Mouse (Mus musculus): ENCODE measurements around the gene Tnfrsf14.

Tnfrsf14 gene

GRCm38 (mm10) chr4:154882014-154882659 lies 46.2 kb downstream of the Tnfrsf14 start:
- peak; percentile 77 for DNase-seq (ENCODE audit: low read depth, low spot score)

- DNase-seq (ENCODE audit: low read depth, low spot score), result no peak
These were observed 47.6 kb downstream of the Tnfrsf14 start for GRCm38 (mm10) chr4:154880730-154881129.

GRCm38 (mm10) chr4:154877864-154878548 lies 50.4 kb downstream of the Tnfrsf14 start:
- DNase-seq (ENCODE audit: low read depth, low spot score), result peak; percentile 95

- no peak for DNase-seq (ENCODE audit: low read depth, low spot score)
These were observed 55.2 kb downstream of the Tnfrsf14 start for GRCm38 (mm10) chr4:154873186-154873585.

Data from ZHBTc4 (cell line).